Mouse (Mus musculus): ENCODE data around the gene Ptges2. TPM values are rescaled to one million over a fixed set of nuclear protein-coding genes. Genes with fewer than 3 reads are reported as not detected.

The Ptges2 gene
- polyA plus RNA-seq, 1 experiment from 2014 or later, result 32.3 TPM

GRCm38 (mm10) chr2:32412742-32413531 lies 17.2 kb downstream of the Ptges2 start:
- Histone ChIP-seq H3K27ac (replicated peaks; ENCODE audit: low read depth, low read length) (no peak overlapping the region), H3K9me3 (ENCODE audit: control insufficient read depth, low read length) (no peaks in the 10 kb centered on the region), H3K36me3 (ENCODE audit: control insufficient read depth, insufficient read depth, low read length) (peaks cover 22% of the 10 kb centered on the region; the same call in 1 of the 2 replicates), H3K27me3 (ENCODE audit: control insufficient read depth, insufficient read depth, low read length) (no peaks in the 10 kb centered on the region), H3K4me2 (ENCODE audit: low read depth, severe bottlenecking) (no peak overlapping the region), H3K4me3 (ENCODE audit: low read depth, low read length) (no peak overlapping the region), H3K4me1 (ENCODE audit: control insufficient read depth, insufficient read depth, low read length) (peaks cover 10% of the 10 kb centered on the region; the same call in 1 of the 2 replicates), H3K9ac (ENCODE audit: low read length) (no peak overlapping the region)
- 91% methylated on average over 6 of the region's 6 CpGs for WGBS
- no peak for DNase-seq (ENCODE audit: low spot score)
- ATAC-seq (ENCODE audit: insufficient number of reproducible peaks, low FRiP score, low TSS enrichment, low read depth), result no peak

- no peak for DNase-seq (ENCODE audit: low spot score)
- Histone ChIP-seq H3K4me3 (ENCODE audit: low read depth, low read length) (no peak overlapping the region), H3K9ac (ENCODE audit: low read length) (no peak overlapping the region), H3K27me3 (ENCODE audit: control insufficient read depth, insufficient read depth, low read length) (no peaks in the 10 kb centered on the region), H3K4me1 (ENCODE audit: control insufficient read depth, insufficient read depth, low read length) (peaks cover 4% of the 10 kb centered on the region; the same call in 1 of the 2 replicates), H3K9me3 (ENCODE audit: control insufficient read depth, low read length) (no peaks in the 10 kb centered on the region), H3K36me3 (ENCODE audit: control insufficient read depth, insufficient read depth, low read length) (peaks cover 22% of the 10 kb centered on the region; the same call in 1 of the 2 replicates), H3K27ac (replicated peaks; ENCODE audit: low read depth, low read length) (no peak overlapping the region), H3K4me2 (ENCODE audit: low read depth, severe bottlenecking) (no peak overlapping the region)
- ATAC-seq (ENCODE audit: insufficient number of reproducible peaks, low FRiP score, low TSS enrichment, low read depth), result no peak
- 45% methylated on average over 5 of the region's 5 CpGs for WGBS
These were observed 18.2 kb downstream of the Ptges2 start for GRCm38 (mm10) chr2:32413936-32414335.

GRCm38 (mm10) chr2:32415801-32416200 lies 20.1 kb downstream of the Ptges2 start:
- Histone ChIP-seq H3K27me3 (ENCODE audit: control insufficient read depth, insufficient read depth, low read length) (no peaks in the 10 kb centered on the region), H3K36me3 (ENCODE audit: control insufficient read depth, insufficient read depth, low read length) (peaks cover 25% of the 10 kb centered on the region; the same call in 1 of the 2 replicates), H3K4me3 (ENCODE audit: low read depth, low read length) (no peak overlapping the region), H3K9me3 (ENCODE audit: control insufficient read depth, low read length) (no peaks in the 10 kb centered on the region), H3K27ac (replicated peaks; ENCODE audit: low read depth, low read length) (no peak overlapping the region), H3K4me2 (ENCODE audit: low read depth, severe bottlenecking) (no peak overlapping the region), H3K4me1 (ENCODE audit: control insufficient read depth, insufficient read depth, low read length) (no peaks in the 10 kb centered on the region), H3K9ac (ENCODE audit: low read length) (no peak overlapping the region)
- ATAC-seq (ENCODE audit: insufficient number of reproducible peaks, low FRiP score, low TSS enrichment, low read depth), result no peak
- no peak for DNase-seq (ENCODE audit: low spot score)
- WGBS, result 95% methylated on average over 12 of the region's 12 CpGs

- Histone ChIP-seq H3K9me3 (ENCODE audit: control insufficient read depth, low read length) (no peaks in the 10 kb centered on the region), H3K9ac (ENCODE audit: low read length) (no peak overlapping the region), H3K4me1 (ENCODE audit: control insufficient read depth, insufficient read depth, low read length) (no peaks in the 10 kb centered on the region), H3K36me3 (ENCODE audit: control insufficient read depth, insufficient read depth, low read length) (peaks cover 25% of the 10 kb centered on the region; the same call in 1 of the 2 replicates), H3K27me3 (ENCODE audit: control insufficient read depth, insufficient read depth, low read length) (no peaks in the 10 kb centered on the region), H3K4me3 (ENCODE audit: low read depth, low read length) (no peak overlapping the region), H3K27ac (replicated peaks; ENCODE audit: low read depth, low read length) (no peak overlapping the region), H3K4me2 (ENCODE audit: low read depth, severe bottlenecking) (no peak overlapping the region)
- no peak for DNase-seq (ENCODE audit: low spot score)
- ATAC-seq (ENCODE audit: insufficient number of reproducible peaks, low FRiP score, low TSS enrichment, low read depth), result no peak
- 81% methylated on average over 2 of the region's 2 CpGs for WGBS
These were observed 20.9 kb downstream of the Ptges2 start for GRCm38 (mm10) chr2:32416556-32416955.

GRCm38 (mm10) chr2:32417486-32417885 lies 21.8 kb downstream of the Ptges2 start:
- Histone ChIP-seq H3K9ac (ENCODE audit: low read length) (no peak overlapping the region), H3K4me1 (ENCODE audit: control insufficient read depth, insufficient read depth, low read length) (no peaks in the 10 kb centered on the region), H3K27me3 (ENCODE audit: control insufficient read depth, insufficient read depth, low read length) (no peaks in the 10 kb centered on the region), H3K4me2 (ENCODE audit: low read depth, severe bottlenecking) (no peak overlapping the region), H3K36me3 (ENCODE audit: control insufficient read depth, insufficient read depth, low read length) (peaks cover 25% of the 10 kb centered on the region; the same call in 1 of the 2 replicates), H3K4me3 (ENCODE audit: low read depth, low read length) (no peak overlapping the region), H3K27ac (replicated peaks; ENCODE audit: low read depth, low read length) (no peak overlapping the region), H3K9me3 (ENCODE audit: control insufficient read depth, low read length) (no peaks in the 10 kb centered on the region)
- DNase-seq (ENCODE audit: low spot score) (no peak), ATAC-seq (ENCODE audit: insufficient number of reproducible peaks, low FRiP score, low TSS enrichment, low read depth) (no peak)
- 89% methylated on average over 8 of the region's 8 CpGs for WGBS

GRCm38 (mm10) chr2:32418430-32419151 lies 22.9 kb downstream of the Ptges2 start:
- 80% methylated on average over 12 of the region's 12 CpGs for WGBS
- no peak for DNase-seq (ENCODE audit: low spot score)
- peaks cover 9% of the 10 kb centered on the region for H3K4me1 ChIP-seq (ENCODE audit: control insufficient read depth, insufficient read depth, low read length)

GRCm38 (mm10) chr2:32419359-32419758 lies 23.7 kb downstream of the Ptges2 start:
- H3K27me3 ChIP-seq (ENCODE audit: control insufficient read depth, insufficient read depth, low read length), result no peaks in the 10 kb centered on the region
- H3K27ac ChIP-seq (replicated peaks; ENCODE audit: low read depth, low read length), result no peak overlapping the region

More at GRCm38 (mm10) chr2:32418430-32419151, 22.9 kb downstream of the Ptges2 start:
- Histone ChIP-seq H3K9me3 (ENCODE audit: control insufficient read depth, low read length) (no peaks in the 10 kb centered on the region), H3K36me3 (ENCODE audit: control insufficient read depth, insufficient read depth, low read length) (peaks cover 25% of the 10 kb centered on the region; the same call in 1 of the 2 replicates), H3K9ac (ENCODE audit: low read length) (no peak overlapping the region), H3K27ac (replicated peaks; ENCODE audit: low read depth, low read length) (no peak overlapping the region), H3K4me2 (ENCODE audit: low read depth, severe bottlenecking) (no peak overlapping the region), H3K4me3 (ENCODE audit: low read depth, low read length) (no peak overlapping the region), H3K27me3 (ENCODE audit: control insufficient read depth, insufficient read depth, low read length) (no peaks in the 10 kb centered on the region)
- no peak for ATAC-seq (ENCODE audit: insufficient number of reproducible peaks, low FRiP score, low TSS enrichment, low read depth)

GRCm38 (mm10) chr2:32420066-32420608 lies 24.4 kb downstream of the Ptges2 start:
- ATAC-seq (ENCODE audit: insufficient number of reproducible peaks, low FRiP score, low TSS enrichment, low read depth), result no peak
- Histone ChIP-seq H3K27me3 (ENCODE audit: control insufficient read depth, insufficient read depth, low read length) (no peaks in the 10 kb centered on the region), H3K9ac (ENCODE audit: low read length) (no peak overlapping the region), H3K9me3 (ENCODE audit: control insufficient read depth, low read length) (no peaks in the 10 kb centered on the region), H3K27ac (replicated peaks; ENCODE audit: low read depth, low read length) (no peak overlapping the region), H3K36me3 (ENCODE audit: control insufficient read depth, insufficient read depth, low read length) (peaks cover 24% of the 10 kb centered on the region; the same call in 1 of the 2 replicates), H3K4me2 (ENCODE audit: low read depth, severe bottlenecking) (no peak overlapping the region), H3K4me1 (ENCODE audit: control insufficient read depth, insufficient read depth, low read length) (peaks cover 20% of the 10 kb centered on the region), H3K4me3 (ENCODE audit: low read depth, low read length) (no peak overlapping the region)
- no peak for DNase-seq (ENCODE audit: low spot score)
- WGBS, result 85% methylated on average over 12 of the region's 12 CpGs

More at GRCm38 (mm10) chr2:32419359-32419758, 23.7 kb downstream of the Ptges2 start:
- H3K4me3 ChIP-seq (ENCODE audit: low read depth, low read length), result no peak overlapping the region
- H3K9me3 ChIP-seq (ENCODE audit: control insufficient read depth, low read length), result no peaks in the 10 kb centered on the region
- peaks cover 25% of the 10 kb centered on the region; the same call in 1 of the 2 replicates for H3K36me3 ChIP-seq (ENCODE audit: control insufficient read depth, insufficient read depth, low read length)
- ATAC-seq (ENCODE audit: insufficient number of reproducible peaks, low FRiP score, low TSS enrichment, low read depth), result no peak
- H3K4me1 ChIP-seq (ENCODE audit: control insufficient read depth, insufficient read depth, low read length), result peaks cover 15% of the 10 kb centered on the region
- H3K4me2 ChIP-seq (ENCODE audit: low read depth, severe bottlenecking), result no peak overlapping the region
- no peak overlapping the region for H3K9ac ChIP-seq (ENCODE audit: low read length)
- DNase-seq (ENCODE audit: low spot score), result no peak
- 92% methylated on average over 3 of the region's 3 CpGs for WGBS
